Mouse (Mus musculus) heart, postnatal 36 days (tissue): ENCODE measurements around the gene Aldh3a2. TPM values are rescaled to one million over a fixed set of nuclear protein-coding genes. Genes with fewer than 3 reads are reported as not detected.
"Not testable (repeated sequence)": the region's sequence is repeated elsewhere in the genome, so short reads cannot be mapped to it uniquely, and the experiment has no call there.

ENCODE experiments used
- DNase-seq, 2 experiments: peaks; one replicate each; pipeline ENCODE4 v3.0.0; 2021 to 2022
- intact Hi-C: fragments of 180-260 bp; cut with DNase I; formaldehyde crosslinking; loops from one replicate; pipeline ENCODE4 v1.15.1; 2025
- total RNA-seq, 2 experiments: library from RNA; stranded (reverse); gene quantifications; 2 replicates each; pipeline ENCODE4 v1.2.3; 2021

Aldh3a2 gene
- total RNA-seq, 2 experiments from 2014 or later: 35.3 to 41.7 TPM

DNA sequence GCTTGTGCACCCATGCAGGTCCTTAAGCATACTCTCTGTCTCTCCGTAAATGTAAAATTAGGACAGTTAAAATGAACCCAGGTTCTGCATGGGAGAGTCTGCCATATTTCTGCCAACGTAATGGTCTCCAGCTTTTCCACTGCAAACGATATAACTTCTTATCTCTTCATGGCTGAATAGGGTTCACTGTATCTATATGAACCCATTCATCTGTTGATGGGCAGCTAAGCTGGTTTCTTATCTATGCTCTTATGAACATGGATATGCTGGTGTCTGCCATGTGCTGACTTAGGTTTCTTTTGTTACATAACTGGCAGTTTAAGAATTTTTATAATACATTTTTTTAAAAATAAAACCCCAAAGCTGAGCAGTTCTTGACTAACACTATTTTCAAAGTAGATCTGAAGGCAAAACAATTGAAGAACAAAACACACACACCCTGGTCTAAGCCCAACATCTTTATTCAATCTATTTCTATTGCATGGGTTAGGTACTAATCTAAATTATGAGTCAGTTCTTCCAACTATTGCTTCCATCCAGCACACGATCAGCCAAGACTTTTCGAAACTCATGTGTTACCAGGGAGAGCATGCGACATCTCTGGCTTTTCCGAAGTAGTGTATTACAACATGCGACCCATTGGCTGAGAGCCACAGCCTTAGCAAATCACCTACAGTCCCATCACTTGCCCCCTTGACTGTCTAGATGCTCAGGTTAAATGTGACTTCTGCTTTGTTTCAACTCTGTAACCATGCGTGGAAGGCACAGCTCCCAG is 44.1 kb downstream of the Aldh3a2 start:
- DNase-seq: peak in 1 of 2 experiments; percentile 33
- intact Hi-C loops: no loop called here

DNA sequence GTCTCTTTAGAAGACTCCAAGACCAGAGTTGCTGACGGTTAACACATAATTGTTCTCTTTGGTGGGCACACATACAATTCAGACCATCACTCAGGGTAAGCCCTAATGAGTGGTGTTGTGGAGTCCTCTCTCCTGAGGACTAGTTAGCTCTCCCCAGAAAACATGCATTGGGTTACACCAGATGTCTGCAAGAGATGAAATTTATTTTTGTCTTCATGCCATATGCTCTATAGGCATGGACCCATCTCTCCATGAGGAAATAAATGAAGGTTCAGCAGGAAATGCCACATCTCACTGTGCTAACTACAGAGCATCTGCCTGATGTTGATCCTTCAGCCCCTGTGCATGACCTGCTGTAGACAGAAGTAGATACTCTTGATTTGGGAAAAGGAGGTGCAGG is 45.3 kb downstream of the Aldh3a2 start:
- no peak for DNase-seq
- intact Hi-C loops: no loop called here

GRCm38 (mm10) chr11:61220156-61220881 is 46.9 kb downstream of the Aldh3a2 start:
- DNase-seq: no peak
- intact Hi-C loops: no loop called here

DNA sequence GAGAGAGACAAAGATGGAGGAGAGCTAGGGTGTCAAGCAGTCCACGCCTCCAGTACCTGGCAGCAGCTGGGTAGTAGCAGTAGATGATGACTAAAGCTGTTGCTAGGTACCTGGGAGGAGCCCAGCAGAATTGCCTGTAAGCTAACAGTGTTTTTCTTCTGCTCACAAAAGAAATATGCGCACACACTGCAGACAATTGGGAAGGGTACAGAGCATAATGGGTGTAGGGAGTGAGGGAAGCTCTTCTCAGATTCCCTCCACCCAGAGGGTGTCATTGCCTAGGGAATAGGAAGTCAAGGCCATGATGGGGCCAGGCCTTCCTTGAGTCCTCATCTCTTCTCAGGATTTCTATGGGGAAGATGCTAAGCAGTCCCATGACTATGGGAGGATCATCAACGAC is 51.3 kb downstream of the Aldh3a2 start:
- intact Hi-C loops: no loop called here
- no peak for DNase-seq

DNA sequence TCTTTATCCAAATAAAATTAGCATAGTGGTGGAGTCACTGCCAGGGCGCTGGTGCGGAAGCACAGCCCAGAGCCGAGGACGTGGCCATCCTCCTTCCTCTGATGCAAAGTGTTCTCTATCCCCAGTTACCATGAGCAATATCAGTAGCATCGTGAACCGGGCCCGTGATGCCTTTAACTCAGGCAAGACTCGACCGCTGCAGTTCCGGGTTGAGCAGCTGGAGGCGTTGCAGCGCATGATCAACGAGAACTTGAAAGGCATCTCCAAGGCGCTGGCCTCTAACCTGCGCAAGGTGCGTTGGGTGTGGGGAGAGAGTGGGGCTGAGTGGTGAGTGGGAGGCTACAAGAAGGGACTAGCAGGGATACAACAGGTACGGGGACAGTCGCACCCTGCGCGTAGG is 55.2 kb downstream of the Aldh3a2 start:
- DNase-seq: no peak
- intact Hi-C loops: no loop called here

DNA sequence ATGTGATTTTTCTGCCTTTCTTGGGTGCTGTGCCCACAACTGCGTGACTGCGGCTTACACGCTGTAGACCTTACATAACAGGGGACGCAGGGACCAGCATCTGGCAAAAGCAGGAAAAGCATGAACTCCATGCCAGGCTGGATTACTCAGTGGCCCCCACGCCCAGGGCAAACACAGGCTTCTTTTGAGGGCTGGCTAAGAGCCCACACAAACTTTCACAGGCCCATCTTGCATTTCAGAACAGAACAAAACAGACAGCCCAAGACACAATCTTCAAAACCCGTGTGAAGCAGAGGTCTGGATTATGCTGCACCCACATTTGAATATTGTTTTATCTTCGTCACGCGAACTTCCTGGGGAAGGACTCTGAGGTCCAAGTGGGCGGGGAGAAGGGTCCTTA is 58.9 kb downstream of the Aldh3a2 start:
- intact Hi-C loops: no loop called here
- DNase-seq: peak; percentile 19 to 34

- intact Hi-C loops: no loop called here
- DNase-seq: no peak
Observed at GRCm38 (mm10) chr11:61207487-61208246, 59.6 kb downstream of the Aldh3a2 start, which contains the start of gene Aldh3a1. Gene Aldh3a1, plus strand, starts transcription at chr11:61207537.

GRCm38 (mm10) chr11:61206136-61206535 is 61.1 kb downstream of the Aldh3a2 start:
- no peak for DNase-seq
- intact Hi-C loops: no loop called here

DNA sequence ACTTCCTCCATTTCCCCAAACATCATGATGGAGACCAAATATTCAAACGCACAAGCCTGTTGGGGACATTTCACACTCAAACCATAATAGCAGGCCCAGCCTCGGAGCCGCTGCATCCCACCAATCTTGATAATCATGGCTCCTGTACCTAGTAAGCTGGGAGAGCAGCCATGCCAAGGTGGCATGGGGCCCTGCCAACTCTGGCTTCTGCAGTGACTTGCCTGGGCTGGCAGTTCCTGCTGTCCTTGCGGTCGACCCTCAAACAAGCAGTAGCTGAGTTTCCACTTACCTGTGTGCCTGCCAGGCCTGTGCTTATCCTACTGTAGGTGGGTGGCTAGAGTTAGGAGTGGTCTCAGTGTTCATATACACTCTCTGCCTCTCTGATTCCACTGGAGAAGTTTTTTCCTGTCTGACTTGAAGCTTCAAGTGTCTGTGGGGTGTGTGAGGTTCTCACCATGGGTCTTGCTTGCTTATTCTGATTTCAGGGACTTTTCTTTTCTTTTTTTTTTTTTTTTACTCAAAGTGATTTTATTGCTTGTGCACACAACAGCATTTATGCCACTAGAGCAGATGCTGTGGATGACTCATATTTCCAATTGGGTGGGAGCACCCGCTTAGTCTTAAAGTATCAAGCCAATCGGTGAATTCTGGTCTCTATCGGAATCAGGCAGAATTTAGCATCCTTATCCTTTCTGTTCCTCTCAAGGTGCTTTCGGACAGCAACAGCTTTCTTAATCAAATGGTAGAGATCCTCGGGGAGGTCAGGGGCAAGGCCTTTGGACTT is 61.9 kb downstream of the Aldh3a2 start:
- intact Hi-C loops: no loop called here
- DNase-seq: no peak

DNA sequence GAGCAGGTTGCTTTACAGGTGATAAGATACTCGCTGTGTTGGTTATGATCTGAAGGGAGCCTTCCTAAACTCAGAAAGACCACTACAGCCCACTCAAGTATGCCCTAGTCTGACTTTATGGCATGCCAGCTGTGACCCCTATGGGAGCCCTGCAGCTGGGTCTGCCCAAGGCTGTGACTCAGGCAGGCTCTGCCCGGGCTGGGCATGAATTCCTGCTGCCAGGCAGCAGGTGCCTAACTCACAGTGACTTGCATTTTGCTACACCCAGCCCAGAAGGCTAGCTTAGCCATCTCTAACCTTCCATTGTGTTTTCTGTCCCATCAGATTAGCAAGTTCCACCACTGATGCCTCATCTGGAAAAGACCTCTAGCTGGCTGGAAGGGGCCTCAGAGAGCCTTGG is 64.5 kb downstream of the Aldh3a2 start:
- intact Hi-C loops: no loop called here
- DNase-seq: no peak

- intact Hi-C loops: no loop called here
- DNase-seq: no peak
Observed at GRCm38 (mm10) chr11:61202186-61202585, 65.1 kb downstream of the Aldh3a2 start.

GRCm38 (mm10) chr11:61199620-61200362 is 67.5 kb downstream of the Aldh3a2 start:
- intact Hi-C loops: loop anchor here (5.0 to 10.0 kb wide), 2 partner anchors 308 to 515 kb away; partner anchors contain the start of gene B9d1
- DNase-seq: no peak

- intact Hi-C loops: loop anchor here (5.0 to 10.0 kb wide), 2 partner anchors 309 to 517 kb away; partner anchors contain the start of gene B9d1
- DNase-seq: no peak
Observed at GRCm38 (mm10) chr11:61197935-61198334, 69.3 kb downstream of the Aldh3a2 start.

GRCm38 (mm10) chr11:61196616-61197353 is 70.5 kb downstream of the Aldh3a2 start:
- intact Hi-C loops: loop anchor here (5.0 to 10.0 kb wide), 2 partner anchors 311 to 518 kb away; partner anchors contain the start of gene B9d1
- DNase-seq: no peak

- intact Hi-C loops: loop anchor here (1.0 to 10.0 kb wide), 5 partner anchors 37 to 521 kb away; no protein-coding TSS in a partner anchor
- DNase-seq: peak; percentile 87
Observed at GRCm38 (mm10) chr11:61193392-61193791, 73.9 kb downstream of the Aldh3a2 start.

DNA sequence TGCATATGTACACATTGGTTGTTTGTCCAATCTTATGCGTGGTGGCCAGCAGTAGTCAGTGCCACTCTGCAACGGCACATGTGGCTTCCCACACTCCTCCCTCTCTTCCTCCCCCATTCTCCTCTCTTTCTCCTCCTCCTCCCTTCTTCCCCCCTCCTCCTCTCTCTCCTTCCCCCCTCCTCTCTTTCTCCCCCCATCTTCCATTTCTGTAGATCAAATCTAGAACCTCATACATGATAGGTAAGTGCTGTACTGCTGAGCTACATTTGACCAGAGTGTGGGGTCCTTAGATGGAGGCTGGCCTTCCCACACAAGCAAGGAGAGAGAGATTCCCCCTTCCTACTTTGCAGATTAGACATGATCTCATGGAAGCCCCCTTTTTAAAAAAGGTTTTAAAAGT is 74.5 kb downstream of the Aldh3a2 start:
- intact Hi-C loops: loop anchor here (1.0 to 10.0 kb wide), 5 partner anchors 38 to 522 kb away; no protein-coding TSS in a partner anchor
- DNase-seq: no peak

GRCm38 (mm10) chr11:61192123-61192522 is 75.1 kb downstream of the Aldh3a2 start:
- intact Hi-C loops: loop anchor here (2.0 to 10.0 kb wide), 2 partner anchors 39 to 523 kb away; no protein-coding TSS in a partner anchor
- not testable (repeated sequence) for DNase-seq

- intact Hi-C loops: loop anchor here (10.0 kb wide), 1 partner anchor 524 kb away; no protein-coding TSS in a partner anchor
- no peak for DNase-seq
Observed at GRCm38 (mm10) chr11:61190776-61191175, 76.5 kb downstream of the Aldh3a2 start.
